Mouse (Mus musculus) cerebellum, adult 2 months (tissue): ENCODE data around the gene Moap1. TPM values are rescaled to one million over a fixed set of nuclear protein-coding genes. Genes with fewer than 3 reads are reported as not detected.

Experiments used
- DNase-seq, 2 experiments: peaks; one replicate each; pipeline ENCODE4 v3.0.0; 2021
- H3K27ac ChIP-seq: fragments of 200-500 bp; 2 replicates; pipeline ENCODE4 v1.5.1; 2012; ENCODE audit warnings: low read length, control low read depth, inconsistent platforms; ENCODE audit not compliant: insufficient read depth
- H3K27me3 ChIP-seq: fragments of 200-500 bp; 2 replicates; pipeline ENCODE4 v1.6.1; 2012; ENCODE audit warnings: inconsistent platforms, mild to moderate bottlenecking, low read length, moderate library complexity; ENCODE audit not compliant: control insufficient read depth, insufficient read depth
- H3K4me1 ChIP-seq: fragments of 200-500 bp; 2 replicates; pipeline ENCODE4 v1.6.1; 2011; ENCODE audit warnings: low read length; ENCODE audit not compliant: control insufficient read depth, insufficient read depth
- H3K4me3 ChIP-seq: fragments of 200-500 bp; replicated peaks from 2 replicates; pipeline ENCODE3; 2011; ENCODE audit warnings: mild to moderate bottlenecking, low read depth, low read length, control low read depth; ENCODE audit not compliant: insufficient read depth
- CTCF ChIP-seq: fragments of 200-500 bp; IDR thresholded peaks from 2 replicates; pipeline ENCODE4 v1.5.1; 2011; ENCODE audit warnings: low read depth, mild to moderate bottlenecking, control low read depth, low read length, moderate library complexity, borderline replicate concordance; ENCODE audit not compliant: insufficient read depth
- POLR2A ChIP-seq: fragments of 200-500 bp; IDR thresholded peaks from 2 replicates; pipeline ENCODE4 v1.6.1; 2011; ENCODE audit warnings: low read length, control low read depth, borderline replicate concordance; ENCODE audit not compliant: insufficient read depth
- WGBS: fragments of 180-500 bp; shearing (Covaris S2); methylation state at CpG from one replicate; pipeline ENCODE4 v1.1.7; 2018; 5-methylcytosine and 5-hydroxymethylcytosine counted together
- polyA plus RNA-seq: library from polyadenylated mRNA; depleted of rRNA; stranded (reverse); fragments of >200 nt; gene quantifications from 2 replicates; pipeline ENCODE4 v1.2.3, GENCODE M21; 2012; rRNA removed

Gene Moap1
- 11.9 and 13.8 TPM in 2 replicates for polyA plus RNA-seq

GRCm38 (mm10) chr12:102743589-102744574 is at the start of gene Moap1, which contains the start of gene Tmem251:
TSS of gene Moap1 (minus strand) at chr12:102743661.
TSS of gene Tmem251 (plus strand) at chr12:102743762.
- no peak for TF ChIP-seq CTCF
- peak; percentile 92 for TF ChIP-seq POLR2A
- WGBS, result under 1% methylated on average over 62 of the region's 63 CpGs
- Histone ChIP-seq H3K27ac (peak within 1 kb of the TSS; percentile 93), H3K4me1 (no peaks in the 10 kb centered on the region; the same call in 1 of the 2 replicates), H3K4me3 (peak within 1 kb of the TSS; percentile 95), H3K27me3 (no peaks in the 10 kb centered on the region)
- DNase-seq, result peak; percentile 91 to 93

GRCm38 (mm10) chr12:102787927-102788326 is 44.5 kb upstream of the Moap1 start:
- 91% methylated on average over 7 of the region's 7 CpGs for WGBS
- DNase-seq, result no peak
- no peaks in the 10 kb centered on the region for H3K4me1 ChIP-seq
- no peak overlapping the region for H3K4me3 ChIP-seq
- no peak overlapping the region for H3K27ac ChIP-seq
- no peak for TF ChIP-seq CTCF
- H3K27me3 ChIP-seq, result no peaks in the 10 kb centered on the region

- H3K27me3 ChIP-seq, result no peaks in the 10 kb centered on the region
- TF ChIP-seq CTCF (no peak), POLR2A (no peak)
- no peak overlapping the region for H3K4me3 ChIP-seq
- WGBS, result 30% methylated on average over 5 of the region's 5 CpGs
- no peak for DNase-seq
- no peaks in the 10 kb centered on the region for H3K4me1 ChIP-seq
- H3K27ac ChIP-seq, result no peak overlapping the region
These were observed 42.1 kb upstream of the Moap1 start for GRCm38 (mm10) chr12:102785593-102785985.

GRCm38 (mm10) chr12:102784899-102785592 is 41.6 kb upstream of the Moap1 start:
- Histone ChIP-seq H3K27me3 (no peaks in the 10 kb centered on the region), H3K4me1 (no peaks in the 10 kb centered on the region), H3K4me3 (no peak overlapping the region), H3K27ac (no peak overlapping the region)
- TF ChIP-seq POLR2A, result no peak
- TF ChIP-seq CTCF, result no peak
- WGBS, result 89% methylated on average over 19 of the region's 19 CpGs
- no peak for DNase-seq

GRCm38 (mm10) chr12:102782841-102783240 is 39.4 kb upstream of the Moap1 start:
- H3K4me3 ChIP-seq, result no peak overlapping the region
- no peak for DNase-seq
- WGBS, result 91% methylated on average over 5 of the region's 5 CpGs
- peaks cover 5% of the 10 kb centered on the region for H3K4me1 ChIP-seq
- no peak for TF ChIP-seq POLR2A
- no peak for TF ChIP-seq CTCF
- H3K27ac ChIP-seq, result no peak overlapping the region
- H3K27me3 ChIP-seq, result no peaks in the 10 kb centered on the region

- TF ChIP-seq CTCF, result peak; percentile 17; the same call in 1 of the 2 replicates
- TF ChIP-seq POLR2A, result no peak
- no peak overlapping the region for H3K27ac ChIP-seq
- peaks cover 6% of the 10 kb centered on the region for H3K4me1 ChIP-seq
- H3K4me3 ChIP-seq, result no peak overlapping the region
- no peak for DNase-seq
- 71% methylated on average over 3 of the region's 3 CpGs for WGBS
- no peaks in the 10 kb centered on the region for H3K27me3 ChIP-seq
These were observed 36.0 kb upstream of the Moap1 start for GRCm38 (mm10) chr12:102779452-102779851.

- Histone ChIP-seq H3K27me3 (no peaks in the 10 kb centered on the region), H3K27ac (0 out of 2 replicates have a peak overlapping the region, but pooled peaks have one; percentile 16), H3K4me1 (peaks cover 6% of the 10 kb centered on the region), H3K4me3 (no peak overlapping the region)
- WGBS, result 39% methylated on average over 5 of the region's 5 CpGs
- peak; percentile 33 to 70 for DNase-seq
- no peak for TF ChIP-seq CTCF
- no peak for TF ChIP-seq POLR2A
These were observed 34.7 kb upstream of the Moap1 start for GRCm38 (mm10) chr12:102778151-102778550.
